Mouse (Mus musculus) T-cell, adult 2 months (primary cell): ENCODE measurements around the gene Dnmt1.

ENCODE experiments used
- DNase-seq: peaks from one replicate; pipeline ENCODE4 v3.0.0; 2022; ENCODE audit warnings: low spot score

Gene Dnmt1

GRCm38 (mm10) chr9:20879097-20879792 lies 80.4 kb downstream of the Dnmt1 start, which contains the start of gene Angptl6:
Gene Angptl6, minus strand, starts transcription at chr9:20879727.
- no peak for DNase-seq

- DNase-seq, result no peak
Measured at GRCm38 (mm10) chr9:20878710-20879065, 81.0 kb downstream of the Dnmt1 start.

GRCm38 (mm10) chr9:20878041-20878709 lies 81.5 kb downstream of the Dnmt1 start:
- peak; percentile 100 for DNase-seq

- DNase-seq, result no peak
Measured at GRCm38 (mm10) chr9:20877118-20878040, 82.3 kb downstream of the Dnmt1 start.

- no peak for DNase-seq
Measured at GRCm38 (mm10) chr9:20876318-20877117, 83.2 kb downstream of the Dnmt1 start.

GRCm38 (mm10) chr9:20875021-20875790 lies 84.5 kb downstream of the Dnmt1 start:
- no peak for DNase-seq

- no peak for DNase-seq
Measured at GRCm38 (mm10) chr9:20873521-20873920, 86.2 kb downstream of the Dnmt1 start.

GRCm38 (mm10) chr9:20872991-20873390 lies 86.7 kb downstream of the Dnmt1 start:
- no peak for DNase-seq

GRCm38 (mm10) chr9:20870211-20871173 lies 89.2 kb downstream of the Dnmt1 start:
- no peak for DNase-seq

- no peak for DNase-seq
Measured at GRCm38 (mm10) chr9:20869246-20869645, 90.4 kb downstream of the Dnmt1 start.

GRCm38 (mm10) chr9:20868448-20869001 lies 91.2 kb downstream of the Dnmt1 start, which contains the start of gene A230050P20Rik:
Gene A230050P20Rik, plus strand, starts transcription at chr9:20868642.
- DNase-seq, result peak; percentile 67

GRCm38 (mm10) chr9:20866879-20867278 lies 92.8 kb downstream of the Dnmt1 start:
- DNase-seq, result no peak

- DNase-seq, result no peak
Measured at GRCm38 (mm10) chr9:20862225-20862624, 97.5 kb downstream of the Dnmt1 start.

GRCm38 (mm10) chr9:20861821-20862220 lies 97.9 kb downstream of the Dnmt1 start:
- peak; percentile 29 for DNase-seq

- DNase-seq, result no peak
Measured at GRCm38 (mm10) chr9:20859926-20860325, 99.8 kb downstream of the Dnmt1 start.
